Mouse (Mus musculus) Muller cell, postnatal 12 days (primary cell): ENCODE results near the gene D130043K22Rik.
"Not testable (repeated sequence)": the region's sequence is repeated elsewhere in the genome, so short reads cannot be mapped to it uniquely, and the experiment has no call there.

ENCODE experiments used
- DNase-seq: peaks from one replicate; pipeline ENCODE4 v3.0.0-alpha.2; 2015; ENCODE audit errors: inconsistent ontology term

The D130043K22Rik gene

GRCm38 (mm10) chr13:24831353-24832130, 13.4 kb upstream of the D130043K22Rik start, which contains the start of the genes Acot13 and Tdp2:
Gene Acot13, minus strand, starts transcription at chr13:24831540.
Gene Tdp2, plus strand, starts transcription at chr13:24831679.
- DNase-seq: peak; percentile 99

GRCm38 (mm10) chr13:24832131-24832810, 12.7 kb upstream of the D130043K22Rik start:
- no peak for DNase-seq

- no peak for DNase-seq
Observed at GRCm38 (mm10) chr13:24832811-24833155, 12.2 kb upstream of the D130043K22Rik start.

GRCm38 (mm10) chr13:24837765-24838164, 7.2 kb upstream of the D130043K22Rik start:
- not testable (repeated sequence) for DNase-seq

GRCm38 (mm10) chr13:24839831-24840230, 5.1 kb upstream of the D130043K22Rik start:
- DNase-seq: no peak

GRCm38 (mm10) chr13:24841702-24842101, 3.2 kb upstream of the D130043K22Rik start:
- no peak for DNase-seq

GRCm38 (mm10) chr13:24849318-24849717, 4.4 kb downstream of the D130043K22Rik start:
- DNase-seq: no peak

- no peak for DNase-seq
Observed at GRCm38 (mm10) chr13:24851989-24852388, 7.1 kb downstream of the D130043K22Rik start.

- no peak for DNase-seq
Observed at GRCm38 (mm10) chr13:24852570-24852969, 7.6 kb downstream of the D130043K22Rik start.

- DNase-seq: no peak
Observed at GRCm38 (mm10) chr13:24859115-24859514, 14.2 kb downstream of the D130043K22Rik start.

GRCm38 (mm10) chr13:24861084-24861483, 16.1 kb downstream of the D130043K22Rik start:
- no peak for DNase-seq

- DNase-seq: no peak
Observed at GRCm38 (mm10) chr13:24862021-24862420, 17.1 kb downstream of the D130043K22Rik start.

- DNase-seq: no peak
Observed at GRCm38 (mm10) chr13:24862520-24862919, 17.6 kb downstream of the D130043K22Rik start.

- DNase-seq: no peak
Observed at GRCm38 (mm10) chr13:24866430-24867402, 21.8 kb downstream of the D130043K22Rik start.

- DNase-seq: no peak
Observed at GRCm38 (mm10) chr13:24867789-24868188, 22.9 kb downstream of the D130043K22Rik start.

GRCm38 (mm10) chr13:24868233-24868632, 23.3 kb downstream of the D130043K22Rik start:
- no peak for DNase-seq

- no peak for DNase-seq
Observed at GRCm38 (mm10) chr13:24879359-24880040, 34.6 kb downstream of the D130043K22Rik start.

- DNase-seq: no peak
Observed at GRCm38 (mm10) chr13:24880208-24880607, 35.3 kb downstream of the D130043K22Rik start.

- no peak for DNase-seq
Observed at GRCm38 (mm10) chr13:24880704-24881103, 35.8 kb downstream of the D130043K22Rik start.

GRCm38 (mm10) chr13:24882411-24882810, 37.5 kb downstream of the D130043K22Rik start:
- DNase-seq: no peak

GRCm38 (mm10) chr13:24889554-24889953, 44.6 kb downstream of the D130043K22Rik start:
- DNase-seq: peak; percentile 43
